22 mouse cellular contexts compared by ENCODE assay signal in the genomic region with DNA sequence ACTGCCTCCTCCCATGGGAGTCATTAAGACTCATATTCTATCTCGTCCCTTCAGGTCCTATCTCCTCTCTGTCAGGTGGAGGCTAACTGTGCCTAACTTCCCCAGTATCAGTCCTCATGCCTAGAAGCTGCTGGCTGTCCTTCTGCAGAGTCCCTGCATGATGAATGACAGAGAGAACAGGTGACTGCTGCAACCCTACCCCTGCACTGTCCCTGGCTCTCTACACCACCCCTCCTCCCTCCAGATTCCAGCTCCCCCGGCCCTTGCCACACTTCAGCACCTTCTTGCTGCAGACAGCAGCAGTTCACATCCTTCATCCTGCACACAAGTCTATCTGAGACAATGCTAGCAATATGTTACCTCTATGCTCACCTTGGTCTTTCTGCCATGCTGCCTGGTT. TPM values are rescaled to one million over a fixed set of nuclear protein-coding genes. Genes with fewer than 3 reads are reported as not detected.
DNase-seq lines count a peak whose midpoint lies in the region; TF ChIP-seq lines count a peak whose summit lies in the region.
"Had no signal": no experiment of that assay in that cellular context is flagged by ENCODE, and none has a peak within 500 bp of the region (broad histone marks: within the 10 kb centered on the region; RNA-seq: fewer than 3 reads in every experiment).

No protein-coding gene starts in this region.

- no peak overlapping the region for H3K9ac ChIP-seq in MEL (ENCODE audit: control insufficient read depth, low read depth, low read length, poor library complexity, severe bottlenecking)
- H3K9ac ChIP-seq: embryonic facial prominence, embryonic 13.5 days; forebrain, embryonic 12.5 days; forebrain, embryonic 15.5 days; hindbrain, embryonic 13.5 days; intestine, embryonic 15.5 days had no signal

- peak; percentile 65 for DNase-seq in gastrocnemius, adult 18-20 months (ENCODE audit: low spot score)
- DNase-seq in gastrocnemius, postnatal 10 days = no peak
- peak; percentile 28 for DNase-seq in MEL (ENCODE audit: low read depth, low spot score)
- DNase-seq in gastrocnemius, postnatal 14 days = peak; percentile 44
- DNase-seq in skeletal muscle tissue, adult 2 months (ENCODE audit: low read depth, low spot score) = peak; percentile 78
- DNase-seq in adrenal gland, adult 2 months = no peak
- DNase-seq in testis, postnatal 14 days (ENCODE audit: low spot score) = no peak
- DNase-seq: adrenal gland, postnatal 14 days; cerebellum, adult 11 months; cerebellum, adult 2 months; cerebellum, adult 9-11 months; cerebellum, postnatal 25 days; heart, adult 11 months; heart, postnatal 36 days had no signal

- peak in 1 of 2 experiments; percentile 24; a peak in 1 of 4 replicates for TF ChIP-seq EP300 in MEL (IDR thresholded peaks at IDR 0.05; ENCODE audit: low read depth in 1 of 2, low read length in 2 of 2)

- H3K4me3 ChIP-seq in MEL (ENCODE audit: control insufficient read depth in 1 of 2, insufficient read depth in 1 of 2, low read depth in 2 of 2, low read length in 2 of 2) = no peak overlapping the region
- H3K4me3 ChIP-seq: embryonic facial prominence, embryonic 13.5 days; erythroblast, embryonic 14.5 days; forebrain, embryonic 12.5 days; forebrain, embryonic 15.5 days; hindbrain, embryonic 10.5 days; hindbrain, embryonic 13.5 days; intestine, embryonic 15.5 days had no signal

- no peak overlapping the region for H3K27ac ChIP-seq in MEL (ENCODE audit: control insufficient read depth, low read depth, low read length)
- H3K27ac ChIP-seq: embryonic facial prominence, embryonic 13.5 days; forebrain, embryonic 12.5 days; forebrain, embryonic 15.5 days; hindbrain, embryonic 10.5 days; hindbrain, embryonic 13.5 days; intestine, embryonic 15.5 days had no signal

- no peaks in the 10 kb centered on the region for H3K9me3 ChIP-seq in MEL (replicated peaks; ENCODE audit: insufficient read depth, low read length)
- H3K9me3 ChIP-seq: embryonic facial prominence, embryonic 13.5 days; forebrain, embryonic 15.5 days; intestine, embryonic 15.5 days had no signal

- no peak for TF ChIP-seq CTCF in MEL (IDR thresholded peaks at IDR 0.05 in 2 of 3, conservative IDR thresholded peaks at IDR 0.05 in 1 of 3; ENCODE audit: control insufficient read depth in 1 of 3, insufficient read depth in 1 of 3, low read depth in 2 of 3, low read length in 3 of 3, poor library complexity in 1 of 3, severe bottlenecking in 1 of 3)

- H3K27me3 ChIP-seq in MEL (ENCODE audit: control insufficient read depth in 1 of 2, insufficient read depth in 2 of 2, low read length in 2 of 2) = no peaks in the 10 kb centered on the region
- H3K27me3 ChIP-seq: embryonic facial prominence, embryonic 13.5 days; forebrain, embryonic 12.5 days; forebrain, embryonic 15.5 days; hindbrain, embryonic 13.5 days; intestine, embryonic 15.5 days; Patski had no signal

- no peak for TF ChIP-seq POLR2A in MEL (IDR thresholded peaks at IDR 0.05; ENCODE audit: control insufficient read depth in 1 of 2, insufficient read depth in 1 of 2, low read depth in 1 of 2, low read length in 2 of 2, poor library complexity in 1 of 2)

- no peaks in the 10 kb centered on the region for H3K4me1 ChIP-seq in MEL (ENCODE audit: control insufficient read depth in 1 of 2, insufficient read depth in 2 of 2, low read length in 2 of 2)
- H3K4me1 ChIP-seq: embryonic facial prominence, embryonic 13.5 days; forebrain, embryonic 12.5 days; forebrain, embryonic 15.5 days; hindbrain, embryonic 10.5 days; hindbrain, embryonic 13.5 days had no signal

- intact Hi-C loops in gastrocnemius, postnatal 14 days (cut with DNase I; ENCODE audit: low total_unique reads) = no loop called here

- TF ChIP-seq RAD21 in MEL (IDR thresholded peaks at IDR 0.05; ENCODE audit: low read depth, low read length) = no peak

- H3K79me2 ChIP-seq in MEL (ENCODE audit: control insufficient read depth, insufficient read depth, low read length, poor library complexity) = no peaks in the 10 kb centered on the region

- peaks cover 0 to 5% of the 10 kb centered on the region in 2 experiments; a peak in 1 of 4 replicates for H3K36me3 ChIP-seq in MEL (ENCODE audit: control insufficient read depth in 1 of 2, insufficient read depth in 2 of 2, low read length in 2 of 2)
- H3K36me3 ChIP-seq: intestine, embryonic 15.5 days had no signal

TF ChIP-seq in MEL, 35 proteins besides CTCF, POLR2A, EP300 and RAD21:
- TF ChIP-seq USF2 (IDR thresholded peaks at IDR 0.05; ENCODE audit: borderline replicate concordance in 1 of 2, insufficient read depth in 1 of 2, low read depth in 1 of 2, low read length in 2 of 2) (no peak), TBP (IDR thresholded peaks at IDR 0.05; ENCODE audit: low read depth, low read length) (no peak), GATA1 (IDR thresholded peaks at IDR 0.05; ENCODE audit: low read depth, low read length) (0 out of 2 replicates have a peak, but pooled peaks have one; percentile 25), MXI1 (IDR thresholded peaks at IDR 0.05; ENCODE audit: low read depth, low read length) (no peak), SMC3 (IDR thresholded peaks at IDR 0.05; ENCODE audit: low read depth, low read length) (no peak), NRF1 (IDR thresholded peaks at IDR 0.05; ENCODE audit: insufficient read depth, low read depth, low read length, poor library complexity, severe bottlenecking) (no peak), GABPA (IDR thresholded peaks at IDR 0.05; ENCODE audit: low read depth, low read length) (no peak), E2F4 (IDR thresholded peaks at IDR 0.05; ENCODE audit: borderline replicate concordance, low read depth, low read length) (no peak), NELFE (IDR thresholded peaks at IDR 0.05; ENCODE audit: low read depth, low read length) (no peak), JUND (IDR thresholded peaks at IDR 0.05; ENCODE audit: low read depth, low read length) (no peak), TAL1 (IDR thresholded peaks at IDR 0.05; ENCODE audit: low read length) (peak; percentile 38; the same call in 1 of the 2 replicates), HCFC1 (IDR thresholded peaks at IDR 0.05; ENCODE audit: low read depth, low read length) (no peak), MAFK (IDR thresholded peaks at IDR 0.05; ENCODE audit: borderline replicate concordance, low read depth, low read length) (no peak), CHD1 (IDR thresholded peaks at IDR 0.05; ENCODE audit: low read depth, low read length) (no peak), BHLHE40 (IDR thresholded peaks at IDR 0.05; ENCODE audit: borderline replicate concordance, low read depth, low read length) (no peak), KAT2A (conservative IDR thresholded peaks at IDR 0.05; ENCODE audit: low read depth, low read length) (no peak), MAX (IDR thresholded peaks at IDR 0.05; ENCODE audit: low read length) (no peak)

RNA-seq across cellular contexts. Expression of a gene that starts 33.7 kb away (rescaled TPM):
- total RNA-seq in gastrocnemius, adult 18-20 months (2021) = under 1 TPM in 1 of 2 experiments, not detected in 1; 0.24 TPM
- 1 to 10 TPM in 1 of 2 experiments, under 1 TPM in 1; 0.47 to 1.0 TPM for total RNA-seq in gastrocnemius, postnatal 10 days (2021)
- total RNA-seq in MEL (2012; rRNA removed) = 12.5 and 16.2 TPM in 2 replicates
- polyA plus RNA-seq in MEL (2012; ENCODE audit: insufficient read depth in 1 of 2, insufficient read length in 2 of 2, low read depth in 1 of 2, low replicate concordance in 2 of 2, missing spikeins in 1 of 2) = 10 to 100 TPM in 1 of 2 experiments, not detected in 1; 10.8 TPM
- total RNA-seq in gastrocnemius, postnatal 14 days (2021) = under 1 TPM; 0.16 to 0.51 TPM
- total RNA-seq in adrenal gland, adult 2 months (2021) = 10 to 100 TPM in 1 of 2 experiments, under 1 TPM in 1; 0.52 to 10.9 TPM
- 5.0 and 143 TPM in 2 replicates for polyA plus RNA-seq in adrenal gland, adult 2 months (2012; rRNA removed)
- polyA plus RNA-seq: Patski had no signal

RNA-seq across cellular contexts. Expression of a gene that starts 37.9 kb away (rescaled TPM):
- total RNA-seq in gastrocnemius, adult 18-20 months (2021) = under 1 TPM; 0.41 to 0.90 TPM
- total RNA-seq in gastrocnemius, postnatal 10 days (2021) = 1 to 10 TPM in 1 of 2 experiments, under 1 TPM in 1; 0.66 to 1.9 TPM
- 5.0 and 6.7 TPM in 2 replicates for total RNA-seq in MEL (2012; rRNA removed)
- 1 to 10 TPM in 1 of 2 experiments, not detected in 1; 6.9 TPM for polyA plus RNA-seq in MEL (2012; ENCODE audit: insufficient read depth in 1 of 2, insufficient read length in 2 of 2, low read depth in 1 of 2, low replicate concordance in 2 of 2, missing spikeins in 1 of 2)
- 1 to 10 TPM in 1 of 2 experiments, under 1 TPM in 1; 0.93 to 1.3 TPM for total RNA-seq in gastrocnemius, postnatal 14 days (2021)
- 1 to 10 TPM; 3.1 to 6.0 TPM for total RNA-seq in adrenal gland, adult 2 months (2021)
- polyA plus RNA-seq in adrenal gland, adult 2 months (2012; rRNA removed) = 1.3 and 2.3 TPM in 2 replicates

RNA-seq across cellular contexts. Expression of a gene that starts 59.2 kb away (rescaled TPM):
- 10 to 100 TPM; 23.4 to 28.6 TPM for total RNA-seq in gastrocnemius, adult 18-20 months (2021)
- 10 to 100 TPM; 21.5 to 25.5 TPM for total RNA-seq in gastrocnemius, postnatal 10 days (2021)
- total RNA-seq in MEL (2012; rRNA removed) = 18.0 and 21.8 TPM in 2 replicates
- polyA plus RNA-seq in MEL (2012; ENCODE audit: insufficient read depth in 1 of 2, insufficient read length in 2 of 2, low read depth in 1 of 2, low replicate concordance in 2 of 2, missing spikeins in 1 of 2) = 10 to 100 TPM in 1 of 2 experiments, not detected in 1; 22.6 TPM
- total RNA-seq in gastrocnemius, postnatal 14 days (2021) = 10 to 100 TPM; 20.5 to 21.2 TPM
- total RNA-seq in adrenal gland, adult 2 months (2021) = 10 to 100 TPM; 34.7 to 43.2 TPM
- 25.1 and 25.2 TPM in 2 replicates for polyA plus RNA-seq in adrenal gland, adult 2 months (2012; rRNA removed)

Comparison
In these comparisons a context has a peak if more than half of its experiments do, and no peak if none do; other contexts are left out.
1. DNase-seq: peak in gastrocnemius, adult 18-20 months (single experiment), MEL (single experiment), gastrocnemius, postnatal 14 days (single experiment) and skeletal muscle tissue, adult 2 months (single experiment); none in gastrocnemius, postnatal 10 days (single experiment), adrenal gland, adult 2 months (single experiment) and testis, postnatal 14 days (single experiment).